Mouse (Mus musculus): ENCODE results near the gene 4930426L09Rik.

DNA sequence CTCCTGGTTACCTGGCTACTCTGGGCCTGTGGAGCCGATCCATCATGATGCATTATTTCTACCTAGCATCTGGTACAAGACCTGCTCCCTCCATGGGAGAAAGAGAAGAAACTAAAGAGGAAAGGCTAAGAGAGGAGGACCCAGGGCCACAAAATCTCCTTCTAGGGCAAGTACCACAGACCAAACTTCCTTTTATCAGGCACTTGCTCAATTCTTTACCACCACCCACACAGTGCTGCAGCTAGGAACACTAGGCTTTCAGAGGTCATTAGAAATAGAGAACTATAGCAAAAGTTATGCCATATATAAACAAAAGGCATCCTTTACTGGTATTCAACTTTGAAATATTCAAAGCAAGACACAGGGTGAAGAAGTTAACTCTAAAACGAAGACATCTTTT is 22.0 kb upstream of the 4930426L09Rik start:
- TF ChIP-seq CTCF (IDR thresholded peaks at IDR 0.05; ENCODE audit: low read depth) (no peak), EP300 (IDR thresholded peaks at IDR 0.05; ENCODE audit: low read depth) (no peak)
